Mouse (Mus musculus): Measurements from ENCODE around the gene 0610040J01Rik.

GRCm38 (mm10) chr5:63823362-63824332 lies 11.5 kb downstream of the 0610040J01Rik start:
- TF ChIP-seq CTCF (IDR thresholded peaks at IDR 0.05; ENCODE audit: insufficient read depth, low read length) (no peak), POLR2A (IDR thresholded peaks at IDR 0.05; ENCODE audit: borderline replicate concordance, extremely low read depth, low read depth, low read length) (no peak)
